Mouse (Mus musculus) large intestine, adult 2 months (tissue): ENCODE measurements around the gene Timp3. TPM values are rescaled to one million over a fixed set of nuclear protein-coding genes. Genes with fewer than 3 reads are reported as not detected.

Source experiments
- DNase-seq: peaks from one replicate; pipeline ENCODE4 v3.0.0-alpha.2; 2012; ENCODE audit warnings: low read depth, low spot score
- WGBS: fragments of 180-500 bp; shearing (Covaris S2); methylation state at CpG from one replicate; pipeline ENCODE4 v1.1.7; 2018; 5-methylcytosine and 5-hydroxymethylcytosine counted together
- polyA plus RNA-seq: library from polyadenylated mRNA; depleted of rRNA; stranded (reverse); fragments of >200 nt; gene quantifications from 2 replicates; pipeline ENCODE4 v1.2.3, GENCODE M21; 2012; rRNA removed

Gene Timp3
- 12.5 and 17.2 TPM in 2 replicates for polyA plus RNA-seq

DNA sequence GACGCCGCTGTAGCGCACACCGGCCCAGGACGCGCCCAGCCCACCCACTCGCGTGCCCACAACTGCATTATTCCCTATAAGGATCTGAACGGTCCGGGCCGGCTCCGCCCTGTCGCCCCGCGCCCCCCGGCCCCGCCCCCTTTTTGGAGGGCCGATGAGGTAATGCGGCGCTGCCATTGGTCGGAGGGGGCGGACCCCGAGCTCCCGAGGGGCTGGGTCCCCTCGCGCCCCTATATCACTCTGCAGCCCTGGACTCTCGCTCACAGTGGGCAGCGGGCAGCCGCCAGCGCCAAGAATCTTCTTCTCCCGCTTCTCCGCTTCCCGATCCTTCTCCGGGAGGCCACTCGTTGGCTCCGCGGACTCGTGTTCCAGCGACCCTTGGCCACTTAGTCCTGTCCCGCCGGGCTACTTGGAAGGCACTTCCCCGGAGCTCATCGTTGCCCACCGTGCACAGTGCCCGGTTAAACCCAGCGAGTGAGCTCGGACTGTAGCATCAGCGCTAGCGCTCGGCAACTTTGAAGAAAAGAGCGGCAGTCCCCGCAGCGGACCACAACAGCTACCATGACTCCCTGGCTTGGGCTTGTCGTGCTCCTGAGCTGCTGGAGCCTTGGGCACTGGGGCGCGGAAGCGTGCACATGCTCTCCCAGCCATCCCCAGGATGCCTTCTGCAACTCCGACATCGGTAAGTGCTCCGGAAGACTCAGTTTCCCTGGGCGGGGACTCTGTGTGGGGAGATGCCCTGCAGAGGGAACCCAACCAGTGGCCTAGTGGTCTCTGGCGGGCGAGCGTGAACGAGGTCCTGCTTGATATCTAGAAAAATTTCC, at the start of gene Timp3:
Timp3 (plus strand) TSS at position 80 of the 824 bp plus-strand sequence.
- DNase-seq: no peak
- WGBS: under 1% methylated on average over 65 of the region's 65 CpGs

DNA sequence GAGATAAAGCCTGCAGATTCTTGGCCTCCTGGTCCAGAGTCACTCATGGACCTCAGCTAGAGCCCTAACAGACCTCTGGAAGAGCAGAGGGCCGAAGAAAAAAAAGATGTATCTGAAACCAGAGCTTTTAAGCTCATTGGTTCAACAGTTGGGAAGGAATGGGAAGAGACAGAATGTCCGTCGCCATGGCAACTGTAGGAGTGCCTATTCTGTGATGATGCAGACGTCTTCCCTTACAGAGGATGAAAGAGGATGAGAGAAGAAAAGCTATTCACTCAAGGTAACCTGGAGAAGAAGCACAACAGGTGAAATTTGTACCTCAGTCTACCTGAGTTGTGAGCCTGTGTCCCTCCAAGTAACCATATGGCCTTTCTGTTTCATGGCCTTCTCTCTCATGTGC, 44.0 kb upstream of the Timp3 start:
- DNase-seq: no peak
- WGBS: 66% methylated on average over 4 of the region's 4 CpGs

DNA sequence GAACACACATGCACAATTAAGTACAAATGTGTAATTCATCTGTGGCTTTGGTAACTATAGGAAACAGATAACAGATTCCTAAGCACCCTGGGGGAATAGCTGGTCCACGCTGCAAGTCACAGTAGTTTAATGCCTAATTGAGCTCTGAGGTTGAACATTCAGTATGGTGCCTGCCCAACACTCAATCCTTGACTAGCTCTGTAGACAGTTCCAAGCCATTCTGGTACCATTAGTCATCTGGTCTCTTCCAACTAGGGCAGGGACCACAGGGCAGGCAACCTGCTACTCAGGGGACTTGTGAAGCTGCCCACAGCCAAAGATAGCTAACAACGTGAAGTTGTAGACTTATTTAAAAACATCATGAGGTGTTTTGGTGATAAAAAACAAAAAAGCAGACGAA, 43.1 kb upstream of the Timp3 start:
- DNase-seq: no peak
- WGBS: 84% methylated on average over 3 of the region's 3 CpGs

DNA sequence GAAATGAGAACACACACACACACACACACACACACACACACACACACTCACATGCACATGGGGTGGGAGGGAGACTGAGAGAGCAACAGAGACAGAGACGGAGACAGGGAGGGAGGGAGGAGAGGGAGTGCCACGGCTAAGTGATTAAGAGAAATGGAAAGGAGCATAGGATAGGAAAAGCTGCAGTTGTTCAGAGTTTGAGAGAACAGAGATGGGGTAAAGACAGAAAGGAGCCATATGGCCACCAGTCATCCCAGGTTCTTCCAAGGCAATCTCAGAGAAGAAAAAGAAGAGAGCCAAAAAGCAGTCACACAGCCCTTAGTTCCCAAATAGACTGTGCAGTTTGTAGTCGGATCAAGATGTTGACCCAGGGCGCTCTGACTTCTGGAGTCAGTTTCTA, 42.1 kb upstream of the Timp3 start:
- 73% methylated on average over 4 of the region's 4 CpGs for WGBS
- DNase-seq: no peak

DNA sequence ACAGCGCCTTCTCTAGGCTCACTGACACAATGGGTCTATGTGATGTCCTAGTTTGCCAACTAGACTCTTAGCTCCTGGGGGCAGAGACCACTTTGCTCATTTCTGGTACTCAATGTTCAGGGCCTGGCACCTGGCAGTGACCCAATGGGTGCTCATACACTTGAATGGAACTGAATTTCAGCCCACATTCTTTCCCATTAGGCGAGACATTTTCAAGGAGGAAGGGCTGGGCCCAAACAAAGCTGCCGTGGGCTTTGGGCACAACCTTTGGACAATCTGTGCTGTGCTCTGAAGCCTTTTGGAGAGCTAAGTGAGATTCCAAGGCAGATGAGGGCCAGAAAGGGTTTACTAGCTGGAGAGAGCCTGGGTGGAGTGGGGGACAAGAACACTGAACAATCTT, 41.2 kb upstream of the Timp3 start:
- WGBS: 83% methylated on average over 3 of the region's 3 CpGs
- DNase-seq: no peak

DNA sequence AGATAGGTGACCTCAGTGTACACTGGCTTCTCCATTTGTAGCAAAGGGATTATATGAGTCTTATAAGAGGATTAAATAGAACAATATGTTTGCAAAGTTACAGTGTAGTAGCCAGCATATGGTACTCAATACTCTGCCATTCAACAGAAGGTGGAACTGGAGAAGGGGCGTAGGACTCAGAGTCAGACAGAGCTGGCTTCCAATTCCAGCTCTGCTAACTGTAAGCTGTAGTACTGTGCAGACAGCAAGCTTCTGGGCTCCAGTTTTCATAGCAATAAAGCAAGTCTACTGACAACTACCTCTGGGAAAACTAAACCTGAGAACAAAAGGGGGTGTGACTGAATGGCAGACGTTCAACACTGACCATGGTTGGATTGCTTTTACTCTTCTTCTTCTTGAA, 38.4 kb upstream of the Timp3 start:
- DNase-seq: no peak
- WGBS: 65% methylated on average over 2 of the region's 2 CpGs

DNA sequence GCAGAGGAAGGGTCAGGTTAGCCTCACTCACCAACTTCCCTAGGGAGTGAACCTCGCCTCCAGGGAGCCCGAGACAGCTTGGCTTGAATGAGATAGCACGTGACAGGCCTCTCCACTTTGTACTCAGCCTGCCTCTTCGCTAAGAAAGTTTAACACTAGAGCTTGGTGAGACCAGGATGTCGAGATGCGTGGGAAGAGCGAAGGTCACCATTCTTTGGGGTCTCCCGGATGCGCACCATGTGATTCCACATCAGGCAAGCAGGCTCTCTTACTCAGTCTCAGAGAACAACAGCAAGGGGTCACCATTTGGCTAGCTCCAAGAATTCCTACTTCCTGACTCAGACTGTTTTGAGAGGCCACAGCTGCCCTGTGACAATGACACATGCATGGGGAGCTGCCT, 35.6 kb upstream of the Timp3 start:
- 87% methylated on average over 9 of the region's 9 CpGs for WGBS
- no peak for DNase-seq

DNA sequence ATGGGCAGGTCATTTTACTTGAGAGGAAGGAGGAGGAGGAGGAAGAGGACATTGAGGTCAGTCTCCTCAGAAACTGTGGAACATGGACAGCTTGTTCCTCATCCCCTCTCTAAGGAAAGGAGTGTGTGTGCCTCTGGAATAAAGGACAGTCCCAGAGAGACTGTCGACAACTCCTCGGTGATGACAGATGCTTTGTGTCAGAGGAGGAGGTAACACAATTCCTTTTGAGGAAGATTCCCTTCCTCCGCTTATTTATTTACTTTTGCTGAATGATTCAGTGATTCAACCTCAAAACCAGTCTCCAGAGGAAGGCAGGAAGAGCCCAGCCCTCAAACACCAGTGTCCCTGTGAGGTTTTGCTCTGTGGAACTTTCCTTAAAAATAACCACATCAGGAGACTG, 29.9 kb upstream of the Timp3 start:
- WGBS: 70% methylated on average over 3 of the region's 3 CpGs
- DNase-seq: no peak

DNA sequence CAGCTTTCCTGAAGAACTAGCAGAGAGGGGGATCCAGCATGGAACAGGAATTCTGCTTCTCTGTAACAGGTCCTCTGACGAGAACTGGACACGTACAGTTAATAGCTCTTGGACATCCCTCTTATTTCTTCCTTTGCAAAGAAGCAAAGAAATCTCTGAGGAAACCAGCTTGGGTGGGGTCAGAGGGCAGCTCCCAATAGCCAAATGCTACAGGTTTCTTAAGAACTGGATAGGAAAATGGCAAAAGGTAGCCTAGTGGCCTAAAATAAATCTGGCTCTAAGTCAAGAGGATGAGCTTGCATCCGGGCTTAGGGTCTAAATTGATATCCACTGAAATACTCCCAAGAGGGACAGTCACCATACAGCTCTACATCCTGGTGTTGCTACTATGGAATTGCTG, 27.3 kb upstream of the Timp3 start:
- WGBS: 88% methylated on average over 3 of the region's 3 CpGs
- DNase-seq: no peak

DNA sequence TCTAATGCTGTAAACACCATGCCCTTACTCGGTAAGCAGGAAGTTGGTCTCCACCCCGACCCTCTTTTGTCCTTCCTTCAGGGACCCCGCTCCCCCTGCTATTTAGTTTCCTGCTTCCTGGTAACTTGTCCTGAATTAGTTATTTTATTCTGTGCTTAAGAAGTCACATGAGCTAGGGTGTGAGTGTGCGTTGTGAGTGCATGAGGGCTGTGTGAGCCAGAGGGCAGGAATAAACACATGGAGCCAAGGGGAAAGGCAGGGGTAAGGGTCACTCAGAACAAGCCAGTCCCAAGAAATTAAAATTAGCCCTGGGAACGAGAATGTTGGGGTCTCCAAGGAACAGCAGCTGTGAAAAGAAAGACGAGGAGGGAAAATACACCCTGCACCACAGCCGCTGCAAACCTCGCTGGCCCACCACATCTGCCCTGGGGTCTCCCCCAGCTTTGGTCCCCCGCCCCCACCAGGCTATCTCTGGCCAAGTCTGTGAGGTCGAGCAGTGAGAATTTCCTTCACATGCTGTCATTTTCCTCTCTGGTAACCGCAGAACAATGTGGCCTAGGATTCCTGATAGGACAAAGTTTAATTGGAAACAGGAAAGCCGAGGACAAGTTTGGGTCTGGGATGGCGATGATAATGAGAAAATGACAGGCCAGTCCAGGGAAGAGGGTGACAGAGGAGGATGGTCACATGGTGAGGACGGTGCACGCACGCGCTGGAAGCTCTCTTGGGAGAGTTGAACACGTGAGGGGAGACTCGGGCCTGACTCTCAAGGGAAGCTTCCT, 26.6 kb upstream of the Timp3 start:
- WGBS: 71% methylated on average over 19 of the region's 19 CpGs
- DNase-seq: no peak

DNA sequence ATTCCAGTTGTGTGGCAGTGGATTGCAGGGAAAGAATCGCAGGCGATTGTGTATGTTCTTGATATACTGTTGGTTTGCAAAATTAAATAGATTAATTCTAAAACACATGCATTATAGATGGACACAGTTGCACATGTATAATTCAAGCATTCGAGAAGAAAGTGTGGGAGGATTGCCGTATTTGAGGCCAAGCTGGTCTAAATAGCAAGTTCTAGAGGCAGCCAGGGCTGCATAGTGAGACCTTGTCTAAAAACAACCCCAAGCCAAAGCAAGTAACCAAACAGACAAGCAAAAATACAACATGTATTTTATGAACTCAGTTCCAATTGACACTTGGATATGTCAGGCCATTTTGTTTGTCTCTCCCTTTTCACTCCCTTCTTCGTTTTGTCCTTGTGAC, 24.6 kb upstream of the Timp3 start:
- no peak for DNase-seq
- 91% methylated on average over 5 of the region's 5 CpGs for WGBS

DNA sequence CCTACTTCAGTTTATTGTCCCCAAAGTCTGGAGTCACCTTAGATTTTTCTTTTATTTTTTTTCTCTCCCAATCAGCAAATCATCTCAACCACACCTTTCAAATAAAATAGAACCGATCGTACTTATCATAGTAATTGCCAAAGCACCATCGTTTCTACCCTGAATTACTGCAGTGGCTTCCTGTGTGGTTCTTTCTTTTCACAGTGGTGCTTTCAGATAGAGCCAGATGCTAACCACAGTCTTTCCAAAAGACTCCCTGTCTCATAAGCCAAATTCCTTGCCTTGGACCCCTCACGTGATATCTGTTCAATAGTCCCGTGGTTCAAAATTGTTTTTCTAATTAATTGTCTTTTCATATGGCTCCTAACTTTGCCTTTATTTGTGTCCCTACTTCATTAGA, 22.8 kb upstream of the Timp3 start:
- 63% methylated on average over 5 of the region's 5 CpGs for WGBS
- DNase-seq: no peak

DNA sequence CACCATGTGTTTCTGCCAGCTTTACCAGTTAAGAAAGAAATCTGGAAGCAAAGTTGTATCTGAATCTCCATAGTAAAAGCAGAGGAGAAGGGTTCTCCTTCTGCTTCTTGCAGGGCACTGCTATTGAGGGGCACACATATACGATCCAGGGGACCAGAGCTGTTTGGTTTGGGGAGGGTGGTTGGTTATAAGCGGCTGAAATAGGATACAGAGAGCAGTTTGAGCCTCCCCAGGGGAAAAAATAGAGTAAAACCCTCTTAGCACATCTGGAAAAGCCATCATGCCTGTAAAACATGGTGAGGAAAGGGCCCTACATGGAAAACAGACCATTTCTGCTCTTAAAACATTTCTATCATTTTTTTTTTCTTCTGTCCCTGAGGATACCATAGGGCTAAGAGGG, 21.7 kb upstream of the Timp3 start:
- 84% methylated on average over 2 of the region's 2 CpGs for WGBS
- DNase-seq: no peak

DNA sequence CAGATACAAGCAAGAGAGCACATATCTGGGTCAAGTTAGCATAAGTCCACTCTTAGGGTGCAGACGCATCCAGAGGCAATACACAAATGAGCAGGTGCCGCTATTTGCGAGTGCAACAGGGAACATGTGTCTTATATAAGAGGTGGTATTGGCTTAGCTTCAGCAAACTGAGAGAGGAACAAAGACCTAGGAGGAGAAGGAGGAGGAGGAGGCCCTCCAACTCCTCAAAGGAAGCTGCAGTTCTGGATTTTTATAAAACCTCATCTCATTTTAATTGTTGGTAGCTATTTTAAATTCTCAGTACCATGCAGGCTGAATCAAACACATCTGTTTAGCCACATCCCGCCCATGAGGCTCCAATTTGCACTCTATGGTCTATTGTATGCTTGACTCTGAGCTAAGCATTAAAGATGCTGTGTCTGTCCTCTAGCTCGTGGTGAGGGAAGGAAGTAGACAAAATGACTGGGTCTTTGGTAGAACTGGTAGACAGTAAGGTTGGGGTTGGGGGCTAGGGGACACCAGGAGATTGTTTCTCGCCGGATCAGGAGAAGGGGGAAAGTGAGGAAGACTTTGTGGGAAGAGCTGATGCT, 20.5 kb upstream of the Timp3 start:
- DNase-seq: no peak
- WGBS: 91% methylated on average over 7 of the region's 7 CpGs

DNA sequence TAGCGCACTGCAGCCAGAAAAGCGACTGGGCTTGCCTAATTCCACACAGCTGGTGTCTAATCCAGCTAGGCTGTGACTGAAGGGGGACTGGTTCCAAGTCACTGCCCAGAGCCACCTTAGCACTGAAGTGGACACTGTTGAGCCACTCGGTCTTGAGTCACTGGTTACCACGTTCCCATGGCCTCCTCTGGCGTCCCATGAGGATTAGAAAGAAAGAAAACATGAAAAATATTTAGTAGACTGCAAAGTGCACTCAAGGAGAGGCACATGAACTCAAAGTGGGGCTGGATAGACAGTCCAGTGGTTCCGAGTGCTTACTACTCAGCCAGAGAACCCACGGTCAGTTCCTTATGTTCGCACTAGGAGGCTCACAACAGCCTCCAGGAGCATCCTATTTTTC, 18.9 kb upstream of the Timp3 start:
- DNase-seq: no peak
- WGBS: 86% methylated on average over 8 of the region's 8 CpGs

DNA sequence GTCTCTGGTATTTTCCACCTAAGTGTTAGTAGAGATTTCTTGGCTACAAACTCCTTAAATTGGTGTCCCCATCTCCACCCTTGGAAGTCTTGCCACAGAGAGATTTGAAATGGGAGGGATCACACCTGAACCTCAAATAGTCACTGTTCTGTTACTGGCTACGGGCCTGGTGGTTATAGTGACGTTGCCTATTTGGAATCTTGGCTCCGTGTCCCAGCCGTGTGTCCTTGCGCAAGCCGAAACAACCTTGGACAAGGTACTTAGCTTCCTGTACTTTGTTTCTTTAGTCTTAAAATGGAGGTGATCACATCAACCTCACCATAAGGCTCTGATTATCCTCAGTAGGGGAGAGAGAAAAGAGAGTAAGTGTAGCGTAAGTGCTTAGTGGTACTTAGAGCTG, 13.7 kb upstream of the Timp3 start:
- WGBS: 58% methylated on average over 7 of the region's 7 CpGs
- no peak for DNase-seq

DNA sequence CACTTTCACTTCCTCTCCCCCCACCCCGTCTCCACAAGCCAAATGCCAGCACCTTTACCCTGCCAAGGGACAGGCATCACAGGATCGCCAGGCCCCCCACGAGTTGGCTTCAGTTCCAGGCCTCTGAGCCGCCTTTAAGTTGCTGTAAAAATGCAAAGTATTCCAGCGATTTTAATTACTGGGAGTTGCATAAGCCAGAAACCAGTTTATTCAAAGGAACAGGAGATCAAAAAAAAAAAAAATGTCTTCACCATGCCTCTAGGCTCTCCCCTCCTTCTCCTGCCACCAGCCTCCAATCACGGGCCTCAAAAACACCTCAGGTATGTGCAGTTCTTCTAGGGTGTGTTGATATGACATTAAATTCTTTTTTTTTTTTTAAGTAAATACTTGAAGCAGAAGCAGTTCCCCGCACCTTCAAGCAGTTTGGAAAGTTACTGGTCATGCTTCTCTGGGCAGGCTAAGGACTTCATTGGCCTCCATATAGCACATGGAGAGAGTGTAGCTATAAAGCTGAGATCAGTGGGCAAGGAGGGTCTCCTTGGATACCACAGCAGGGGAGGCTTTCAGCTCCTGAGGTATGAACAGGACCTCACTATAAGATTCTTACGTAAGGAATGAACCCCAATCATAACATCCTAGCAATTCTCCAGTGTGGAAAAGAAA, 9.9 kb upstream of the Timp3 start:
- WGBS: 57% methylated on average over 8 of the region's 8 CpGs
- no peak for DNase-seq

DNA sequence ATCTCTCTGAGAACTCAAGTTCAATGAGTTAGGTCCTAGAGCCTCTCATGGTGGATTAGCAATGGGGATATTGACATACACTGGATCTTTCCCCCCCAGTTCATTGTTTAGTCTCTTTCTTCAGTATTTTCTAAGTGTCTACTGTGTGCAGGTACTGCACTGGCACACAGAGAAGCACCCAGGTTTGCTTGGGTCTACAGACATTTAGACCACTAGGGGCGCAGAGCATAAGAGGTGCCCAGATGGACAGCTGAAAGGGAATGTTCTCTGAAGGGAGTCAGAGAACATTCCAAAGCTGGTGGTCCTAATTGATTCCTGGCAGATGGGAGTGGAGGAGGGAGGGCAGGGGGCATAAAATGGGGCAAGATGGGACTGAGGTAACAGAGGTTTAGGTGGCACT, 6.3 kb upstream of the Timp3 start:
- 67% methylated on average over 1 of the region's 1 CpGs for WGBS
- no peak for DNase-seq

DNA sequence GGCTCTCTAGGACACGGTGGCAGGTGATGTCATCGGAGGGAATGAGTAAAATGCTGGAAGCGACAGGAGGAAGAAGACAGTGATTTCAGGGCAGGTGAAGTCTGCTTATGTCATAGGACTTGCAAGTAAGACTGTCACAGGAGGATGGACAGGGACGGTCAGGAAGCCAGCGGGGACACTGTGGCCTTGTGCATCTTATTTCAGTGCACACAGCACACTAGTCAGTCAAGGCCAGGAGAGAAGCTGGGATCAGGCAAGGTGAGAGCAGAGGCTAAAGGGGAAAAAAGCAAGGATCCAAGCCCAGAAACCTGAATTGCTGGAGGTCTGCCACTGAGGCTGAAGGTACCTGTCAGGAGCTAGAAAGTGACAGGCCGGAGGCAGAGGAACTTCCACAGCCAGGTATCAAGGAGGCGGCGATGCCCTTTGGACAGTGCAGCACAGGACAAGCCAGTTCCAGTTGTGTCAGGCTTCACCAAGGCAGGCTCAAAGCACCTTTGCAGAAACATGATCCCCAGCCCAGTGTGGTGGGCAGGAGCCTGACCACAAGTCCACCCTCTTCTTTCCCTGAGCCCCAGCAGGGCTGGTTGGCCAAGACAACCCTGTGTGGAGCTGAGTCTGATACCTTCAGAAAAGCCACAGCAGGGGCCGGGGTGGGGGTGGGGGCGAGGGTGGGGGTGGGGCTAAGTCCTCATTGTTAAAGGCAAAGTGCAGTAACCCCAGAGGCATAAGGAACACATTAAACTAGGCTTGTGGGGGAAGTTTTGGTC, 5.4 kb upstream of the Timp3 start:
- no peak for DNase-seq
- 81% methylated on average over 10 of the region's 10 CpGs for WGBS
